Mouse (Mus musculus): Measurements from ENCODE around the gene Haspin. TPM values are rescaled to one million over a fixed set of nuclear protein-coding genes. Genes with fewer than 3 reads are reported as not detected.

The Haspin gene
- total and polyA plus RNA-seq, 3 experiments, result 15.7 to 27.0 (median 18.6) TPM

- TF ChIP-seq JUND (conservative IDR thresholded peaks at IDR 0.05; ENCODE audit: low read depth, low read length), result no peak
- TF ChIP-seq EP300 (IDR thresholded peaks at IDR 0.05; ENCODE audit: low read length), result no peak
Observed at GRCm38 (mm10) chr11:73137591-73138501, at the start of gene Haspin (continued).

- dilution Hi-C loops (cut with MboI; ENCODE audit: extremely low pct_ligation_motif_present, extremely low pct_unique_long_range_greater_than_20kb, low sequenced_read_pairs) (no loop called here), in situ Hi-C loops (cut with MboI; ENCODE audit: low pct_ligation_motif_present, low pct_unique_long_range_greater_than_20kb, low sequenced_read_pairs) (no loop called here)
- Histone ChIP-seq H3K9me3 (replicated peaks; ENCODE audit: low read length) (no peaks in the 10 kb centered on the region), H3K36me3 (replicated peaks in 1 of 2; ENCODE audit: control insufficient read depth in 1 of 2, insufficient read depth in 1 of 2, low read length in 1 of 2) (peaks cover 5 to 67% of the 10 kb centered on the region in 2 experiments), H3K4me2 (ENCODE audit: insufficient read depth, low read depth, poor library complexity, severe bottlenecking) (no peak overlapping the region), H3K79me2 (replicated peaks; ENCODE audit: control insufficient read depth, extremely low read depth, insufficient read depth, poor library complexity, severe bottlenecking) (no peaks in the 10 kb centered on the region), H3K4me1 (ENCODE audit: control insufficient read depth in 1 of 2, insufficient read depth in 2 of 2) (no peaks in the 10 kb centered on the region), H3K27me3 (replicated peaks) (no peaks in the 10 kb centered on the region), H3K4me3 (replicated peaks in 1 of 3; ENCODE audit: low read depth in 2 of 3, low read length in 2 of 3, poor library complexity in 1 of 3) (no peak overlapping the region), H3K9ac (ENCODE audit: insufficient read depth, low read depth) (no peak overlapping the region), H3K27ac (ENCODE audit: insufficient read depth, low read depth) (no peak overlapping the region)
- TF ChIP-seq MYC (IDR thresholded peaks at IDR 0.05; ENCODE audit: low read depth, low read length) (no peak), SIN3A (IDR thresholded peaks at IDR 0.05; ENCODE audit: low read length) (no peak), MAX (IDR thresholded peaks at IDR 0.05; ENCODE audit: low read length) (no peak), IRF4 (IDR thresholded peaks at IDR 0.05; ENCODE audit: low read depth, low read length) (no peak), GABPA (IDR thresholded peaks at IDR 0.05; ENCODE audit: insufficient replicate concordance, low read depth, low read length) (no peak), POLR2AphosphoS2 (IDR thresholded peaks at IDR 0.05; ENCODE audit: low read depth, low read length) (no peak), UBTF (IDR thresholded peaks at IDR 0.05; ENCODE audit: low read depth, low read length) (no peak), CHD1 (IDR thresholded peaks at IDR 0.05; ENCODE audit: low read depth, low read length) (no peak), KAT2A (IDR thresholded peaks at IDR 0.05; ENCODE audit: insufficient replicate concordance, low read length) (no peak), ELF1 (IDR thresholded peaks at IDR 0.05; ENCODE audit: low read depth, low read length) (no peak), MAFK (IDR thresholded peaks at IDR 0.05; ENCODE audit: insufficient replicate concordance, low read length) (no peak), USF1 (IDR thresholded peaks at IDR 0.05; ENCODE audit: low read depth, low read length) (no peak), NELFE (IDR thresholded peaks at IDR 0.05; ENCODE audit: low read depth, low read length) (no peak), SMC3 (IDR thresholded peaks at IDR 0.05; ENCODE audit: low read depth, low read length) (no peak)
- no peak for DNase-seq (ENCODE audit: extremely low read depth)
Observed at GRCm38 (mm10) chr11:73187231-73187630, 49.1 kb upstream of the Haspin start.

Measured in CH12.LX (cell line).